Mouse (Mus musculus): Measurements from ENCODE around the gene Hcfc2. TPM values are rescaled to one million over a fixed set of nuclear protein-coding genes. Genes with fewer than 3 reads are reported as not detected.
A peak's percentile ranks its signal among the peaks of the same experiment; 100 is the strongest.

The Hcfc2 gene
- polyA plus RNA-seq, 1 experiment from 2014 or later, result 36.5 TPM

GRCm38 (mm10) chr10:82665951-82666350 lies 30.0 kb upstream of the Hcfc2 start:
- ATAC-seq (replicated peaks; ENCODE audit: insufficient number of reproducible peaks, low FRiP score, low TSS enrichment, low read depth), result no peak
- H3K4me1 ChIP-seq (ENCODE audit: control insufficient read depth, insufficient read depth, low read length), result no peaks in the 10 kb centered on the region
- WGBS, result 60% methylated on average over 3 of the region's 3 CpGs

DNA sequence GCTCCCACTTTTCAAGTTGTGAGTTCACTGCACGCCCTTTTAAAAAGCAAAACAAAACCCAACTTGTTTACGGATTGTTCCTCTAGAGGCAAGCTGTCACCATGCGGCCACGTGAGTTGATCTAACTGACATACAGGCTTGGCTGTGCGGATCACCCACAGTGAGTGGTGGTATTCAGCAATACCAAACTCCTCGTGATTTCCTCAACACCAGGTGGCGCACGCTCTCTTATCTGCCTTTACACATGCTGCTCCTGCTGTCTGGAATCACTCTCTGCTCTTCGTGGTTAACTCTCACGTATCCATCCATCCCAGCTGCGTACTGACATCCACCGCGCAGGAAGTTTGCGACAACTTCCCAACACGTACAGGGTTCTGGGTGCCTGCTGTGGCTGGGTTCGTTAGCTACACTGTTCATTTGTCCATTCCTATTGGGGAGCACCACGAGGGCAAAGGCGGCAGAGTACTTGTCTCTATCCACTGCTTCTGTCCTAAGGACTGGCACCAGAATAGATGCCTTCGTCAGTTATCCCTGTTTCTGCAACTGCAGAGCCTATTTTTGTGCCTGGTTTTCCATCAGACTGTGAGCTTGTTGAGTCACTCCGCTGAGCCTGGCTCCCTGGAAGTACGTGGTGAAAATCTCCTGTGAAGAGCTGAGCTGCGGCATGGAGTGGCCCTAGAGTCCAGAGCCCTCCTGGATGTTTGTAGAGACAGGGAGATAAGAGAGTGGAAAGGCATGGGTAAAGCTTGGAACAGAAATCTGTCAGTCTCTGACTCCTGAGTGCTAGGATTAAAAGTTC lies 29.3 kb upstream of the Hcfc2 start:
- no peaks in the 10 kb centered on the region for H3K27me3 ChIP-seq (ENCODE audit: control insufficient read depth, insufficient read depth, low read length)
- ATAC-seq (replicated peaks; ENCODE audit: insufficient number of reproducible peaks, low FRiP score, low TSS enrichment, low read depth) (peak; percentile 89), DNase-seq (ENCODE audit: low spot score) (peak; percentile 92)
- H3K4me1 ChIP-seq (ENCODE audit: control insufficient read depth, insufficient read depth, low read length), result no peaks in the 10 kb centered on the region
- no peaks in the 10 kb centered on the region for H3K36me3 ChIP-seq (replicated peaks; ENCODE audit: control insufficient read depth, insufficient read depth, low read depth, low read length)
- H3K9me3 ChIP-seq (replicated peaks; ENCODE audit: control insufficient read depth, low read length), result no peaks in the 10 kb centered on the region
- H3K9ac ChIP-seq (replicated peaks; ENCODE audit: low read length), result no peak overlapping the region
- no peak overlapping the region for H3K27ac ChIP-seq (replicated peaks; ENCODE audit: low read depth, low read length)
- H3K4me3 ChIP-seq (ENCODE audit: low read depth, low read length), result no peak overlapping the region
- peak overlapping the region; percentile 25; the same call in 1 of the 2 replicates for H3K4me2 ChIP-seq (ENCODE audit: low read depth, low read length)
- WGBS, result 27% methylated on average over 22 of the region's 22 CpGs

More at GRCm38 (mm10) chr10:82665951-82666350, 30.0 kb upstream of the Hcfc2 start:
- Histone ChIP-seq H3K9me3 (replicated peaks; ENCODE audit: control insufficient read depth, low read length) (no peaks in the 10 kb centered on the region), H3K27me3 (ENCODE audit: control insufficient read depth, insufficient read depth, low read length) (no peaks in the 10 kb centered on the region), H3K27ac (replicated peaks; ENCODE audit: low read depth, low read length) (no peak overlapping the region), H3K4me3 (ENCODE audit: low read depth, low read length) (no peak overlapping the region), H3K9ac (replicated peaks; ENCODE audit: low read length) (no peak overlapping the region), H3K36me3 (replicated peaks; ENCODE audit: control insufficient read depth, insufficient read depth, low read depth, low read length) (no peaks in the 10 kb centered on the region), H3K4me2 (ENCODE audit: low read depth, low read length) (no peak overlapping the region)
- no peak for DNase-seq (ENCODE audit: low spot score)

DNA sequence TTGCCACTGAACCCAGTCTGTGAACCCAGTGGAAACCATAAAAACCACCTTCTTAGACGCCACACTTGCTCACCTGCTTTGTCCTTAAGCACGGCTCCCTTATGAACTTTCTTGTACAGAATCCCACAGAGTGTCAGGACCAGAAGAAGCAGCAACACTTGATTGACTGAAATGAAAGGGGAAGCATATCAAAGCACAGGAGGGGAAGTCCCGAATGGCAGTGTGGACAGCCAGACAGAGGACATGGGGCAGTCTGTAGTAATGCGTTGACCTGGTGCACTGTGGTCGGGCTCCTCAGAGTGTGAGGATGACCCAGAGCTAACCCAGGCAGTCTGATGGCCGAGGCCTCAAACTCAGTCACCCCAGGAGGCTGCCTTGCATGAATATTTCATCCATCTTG lies 25.8 kb upstream of the Hcfc2 start:
- no peak overlapping the region for H3K27ac ChIP-seq (replicated peaks; ENCODE audit: low read depth, low read length)
- H3K9ac ChIP-seq (replicated peaks; ENCODE audit: low read length), result no peak overlapping the region
- H3K4me2 ChIP-seq (ENCODE audit: low read depth, low read length), result no peak overlapping the region
- no peak for ATAC-seq (replicated peaks; ENCODE audit: insufficient number of reproducible peaks, low FRiP score, low TSS enrichment, low read depth)
- no peaks in the 10 kb centered on the region for H3K9me3 ChIP-seq (replicated peaks; ENCODE audit: control insufficient read depth, low read length)
- H3K4me1 ChIP-seq (ENCODE audit: control insufficient read depth, insufficient read depth, low read length), result no peaks in the 10 kb centered on the region
- H3K27me3 ChIP-seq (ENCODE audit: control insufficient read depth, insufficient read depth, low read length), result no peaks in the 10 kb centered on the region
- WGBS, result 74% methylated on average over 6 of the region's 6 CpGs
- H3K36me3 ChIP-seq (replicated peaks; ENCODE audit: control insufficient read depth, insufficient read depth, low read depth, low read length), result no peaks in the 10 kb centered on the region
- DNase-seq (ENCODE audit: low spot score), result no peak
- no peak overlapping the region for H3K4me3 ChIP-seq (ENCODE audit: low read depth, low read length)

- Histone ChIP-seq H3K9ac (replicated peaks; ENCODE audit: low read length) (no peak overlapping the region), H3K9me3 (replicated peaks; ENCODE audit: control insufficient read depth, low read length) (no peaks in the 10 kb centered on the region), H3K4me2 (ENCODE audit: low read depth, low read length) (no peak overlapping the region), H3K36me3 (replicated peaks; ENCODE audit: control insufficient read depth, insufficient read depth, low read depth, low read length) (no peaks in the 10 kb centered on the region), H3K4me1 (ENCODE audit: control insufficient read depth, insufficient read depth, low read length) (no peaks in the 10 kb centered on the region), H3K27me3 (ENCODE audit: control insufficient read depth, insufficient read depth, low read length) (no peaks in the 10 kb centered on the region), H3K4me3 (ENCODE audit: low read depth, low read length) (no peak overlapping the region), H3K27ac (replicated peaks; ENCODE audit: low read depth, low read length) (no peak overlapping the region)
- DNase-seq (ENCODE audit: low spot score), result no peak
- 83% methylated on average over 6 of the region's 6 CpGs for WGBS
- ATAC-seq (replicated peaks; ENCODE audit: insufficient number of reproducible peaks, low FRiP score, low TSS enrichment, low read depth), result no peak
These were observed 19.0 kb upstream of the Hcfc2 start for GRCm38 (mm10) chr10:82676949-82677348.

- no peak for DNase-seq (ENCODE audit: low spot score)
- Histone ChIP-seq H3K4me1 (ENCODE audit: control insufficient read depth, insufficient read depth, low read length) (no peaks in the 10 kb centered on the region), H3K9ac (replicated peaks; ENCODE audit: low read length) (no peak overlapping the region), H3K9me3 (replicated peaks; ENCODE audit: control insufficient read depth, low read length) (no peaks in the 10 kb centered on the region), H3K4me3 (ENCODE audit: low read depth, low read length) (no peak overlapping the region), H3K4me2 (ENCODE audit: low read depth, low read length) (no peak overlapping the region), H3K27me3 (ENCODE audit: control insufficient read depth, insufficient read depth, low read length) (no peaks in the 10 kb centered on the region), H3K36me3 (replicated peaks; ENCODE audit: control insufficient read depth, insufficient read depth, low read depth, low read length) (no peaks in the 10 kb centered on the region), H3K27ac (replicated peaks; ENCODE audit: low read depth, low read length) (no peak overlapping the region)
- 88% methylated on average over 5 of the region's 5 CpGs for whole genome bisulfite sequencing
- ATAC-seq (replicated peaks; ENCODE audit: insufficient number of reproducible peaks, low FRiP score, low TSS enrichment, low read depth), result no peak
These were observed 15.2 kb upstream of the Hcfc2 start for GRCm38 (mm10) chr10:82680769-82681168.

DNA sequence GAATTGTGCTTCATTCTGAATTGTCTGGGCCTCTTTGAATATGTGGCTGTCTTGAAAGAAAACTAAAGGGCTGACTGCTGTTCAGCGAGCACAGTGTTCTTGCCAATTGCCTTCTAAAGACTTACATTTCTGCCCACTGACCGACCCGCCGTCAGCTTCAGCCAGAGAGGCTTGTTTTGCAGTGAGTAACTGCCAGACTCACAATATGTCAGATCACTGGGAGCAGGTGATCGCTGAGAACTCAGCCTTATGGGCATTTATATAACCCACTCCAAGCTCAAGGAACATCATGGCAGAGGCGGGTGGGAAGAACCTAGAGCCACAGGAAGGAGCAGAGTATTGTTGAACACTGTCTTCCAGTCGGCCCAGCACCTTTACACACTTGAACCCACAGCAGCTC lies 14.3 kb upstream of the Hcfc2 start:
- H3K27ac ChIP-seq (replicated peaks; ENCODE audit: low read depth, low read length), result no peak overlapping the region
- H3K4me3 ChIP-seq (ENCODE audit: low read depth, low read length), result no peak overlapping the region
- no peaks in the 10 kb centered on the region for H3K9me3 ChIP-seq (replicated peaks; ENCODE audit: control insufficient read depth, low read length)
- H3K9ac ChIP-seq (replicated peaks; ENCODE audit: low read length), result no peak overlapping the region
- H3K4me1 ChIP-seq (ENCODE audit: control insufficient read depth, insufficient read depth, low read length), result no peaks in the 10 kb centered on the region
- no peaks in the 10 kb centered on the region for H3K36me3 ChIP-seq (replicated peaks; ENCODE audit: control insufficient read depth, insufficient read depth, low read depth, low read length)
- ATAC-seq (replicated peaks; ENCODE audit: insufficient number of reproducible peaks, low FRiP score, low TSS enrichment, low read depth), result no peak
- 85% methylated on average over 7 of the region's 7 CpGs for WGBS
- no peak for DNase-seq (ENCODE audit: low spot score)
- no peaks in the 10 kb centered on the region for H3K27me3 ChIP-seq (ENCODE audit: control insufficient read depth, insufficient read depth, low read length)
- no peak overlapping the region for H3K4me2 ChIP-seq (ENCODE audit: low read depth, low read length)

DNA sequence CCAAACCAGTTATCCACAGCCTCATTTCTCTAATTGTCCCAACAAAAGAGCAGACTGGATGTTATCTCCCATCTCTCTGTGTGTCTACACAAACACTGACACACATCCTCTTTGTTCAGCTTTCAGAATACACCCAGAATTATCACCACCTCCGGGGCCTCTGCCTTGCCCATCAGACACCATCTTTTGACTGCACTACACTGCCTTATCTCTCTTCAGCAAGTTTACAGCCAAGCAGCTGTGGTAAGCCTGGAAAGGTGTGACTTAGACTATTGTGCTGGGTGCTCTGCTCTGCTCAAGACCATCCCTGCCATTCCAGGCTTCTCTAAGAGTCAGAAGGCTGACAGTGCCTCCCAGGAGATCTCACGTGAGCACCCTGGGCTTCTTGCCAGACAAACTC lies 10.5 kb upstream of the Hcfc2 start:
- 75% methylated on average over 2 of the region's 2 CpGs for WGBS
- H3K9me3 ChIP-seq (replicated peaks; ENCODE audit: control insufficient read depth, low read length), result no peaks in the 10 kb centered on the region
- ATAC-seq (replicated peaks; ENCODE audit: insufficient number of reproducible peaks, low FRiP score, low TSS enrichment, low read depth), result no peak

GRCm38 (mm10) chr10:82689681-82690211 lies 6.2 kb upstream of the Hcfc2 start:
- no peak for DNase-seq (ENCODE audit: low spot score)
- ATAC-seq (replicated peaks; ENCODE audit: insufficient number of reproducible peaks, low FRiP score, low TSS enrichment, low read depth), result no peak
- Histone ChIP-seq H3K4me2 (ENCODE audit: low read depth, low read length) (peak overlapping the region; percentile 21; the same call in 1 of the 2 replicates), H3K27ac (replicated peaks; ENCODE audit: low read depth, low read length) (peak overlapping the region; percentile 10; the same call in 1 of the 2 replicates), H3K36me3 (replicated peaks; ENCODE audit: control insufficient read depth, insufficient read depth, low read depth, low read length) (no peaks in the 10 kb centered on the region), H3K27me3 (ENCODE audit: control insufficient read depth, insufficient read depth, low read length) (no peaks in the 10 kb centered on the region), H3K4me1 (ENCODE audit: control insufficient read depth, insufficient read depth, low read length) (no peaks in the 10 kb centered on the region), H3K9me3 (replicated peaks; ENCODE audit: control insufficient read depth, low read length) (no peaks in the 10 kb centered on the region), H3K4me3 (ENCODE audit: low read depth, low read length) (no peak overlapping the region), H3K9ac (replicated peaks; ENCODE audit: low read length) (no peak overlapping the region)
- WGBS, result 76% methylated on average over 7 of the region's 7 CpGs

More for the DNA sequence above, 10.5 kb upstream of the Hcfc2 start:
- no peak overlapping the region for H3K27ac ChIP-seq (replicated peaks; ENCODE audit: low read depth, low read length)
- DNase-seq (ENCODE audit: low spot score), result no peak
- H3K4me1 ChIP-seq (ENCODE audit: control insufficient read depth, insufficient read depth, low read length), result no peaks in the 10 kb centered on the region
- no peaks in the 10 kb centered on the region for H3K27me3 ChIP-seq (ENCODE audit: control insufficient read depth, insufficient read depth, low read length)
- no peak overlapping the region for H3K9ac ChIP-seq (replicated peaks; ENCODE audit: low read length)
- no peak overlapping the region for H3K4me2 ChIP-seq (ENCODE audit: low read depth, low read length)
- H3K4me3 ChIP-seq (ENCODE audit: low read depth, low read length), result no peak overlapping the region
- H3K36me3 ChIP-seq (replicated peaks; ENCODE audit: control insufficient read depth, insufficient read depth, low read depth, low read length), result no peaks in the 10 kb centered on the region
